Mouse (Mus musculus) stomach, postnatal 0 days (tissue): Measurements from ENCODE around the gene Tmem232. TPM values are rescaled to one million over a fixed set of nuclear protein-coding genes. Genes with fewer than 3 reads are reported as not detected.
A peak's percentile ranks its signal among the peaks of the same experiment; 100 is the strongest.
"Not testable (repeated sequence)": the region's sequence is repeated elsewhere in the genome, so short reads cannot be mapped to it uniquely, and the experiment has no call there.

Experiments
- ATAC-seq: fragments of 200-750 bp; cut with Nextera tagmentation; 2 replicates; pipeline ENCODE4 v1.8.0; 2017; ENCODE audit not compliant: low FRiP score, low TSS enrichment
- DNase-seq: peaks from one replicate; pipeline ENCODE4 v3.0.0-alpha.2; 2016; ENCODE audit warnings: low spot score
- H3K27ac ChIP-seq: fragments of 300-500 bp; sonication (generic); replicated peaks from 2 replicates; pipeline ENCODE4 v1.5.1; 2014; ENCODE audit warnings: mild to moderate bottlenecking, control low read depth
- H3K27me3 ChIP-seq: fragments of 300-500 bp; sonication (generic); 2 replicates; pipeline ENCODE4 v1.6.1; 2014; ENCODE audit warnings: low read length; ENCODE audit not compliant: control insufficient read depth, insufficient read depth
- H3K36me3 ChIP-seq: fragments of 300-500 bp; sonication (generic); 2 replicates; pipeline ENCODE4 v1.6.1; 2014; ENCODE audit warnings: low read length, mixed read lengths; ENCODE audit not compliant: control insufficient read depth, insufficient read depth
- H3K4me1 ChIP-seq: fragments of 300-500 bp; sonication (generic); replicated peaks from 2 replicates; pipeline ENCODE4 v1.6.1; 2014; ENCODE audit warnings: antibody characterized with exemption; ENCODE audit not compliant: control insufficient read depth, insufficient read depth
- H3K4me2 ChIP-seq: fragments of 300-500 bp; sonication (generic); replicated peaks from 2 replicates; pipeline ENCODE4 v1.6.1; 2014; ENCODE audit warnings: low read depth, mild to moderate bottlenecking, control low read depth, moderate library complexity
- H3K4me3 ChIP-seq: fragments of 300-500 bp; sonication (generic); 2 replicates; pipeline ENCODE4 v1.5.1; 2014; ENCODE audit warnings: low read depth, low read length, control low read depth
- H3K9ac ChIP-seq: fragments of 300-500 bp; sonication (generic); 2 replicates; pipeline ENCODE4 v1.6.1; 2014; ENCODE audit warnings: mild to moderate bottlenecking, low read length, control low read depth, mixed read lengths
- H3K9me3 ChIP-seq: fragments of 300-500 bp; sonication (generic); 2 replicates; pipeline ENCODE4 v1.6.1; 2016; ENCODE audit warnings: low read length; ENCODE audit not compliant: control insufficient read depth
- CTCF ChIP-seq: IDR thresholded peaks from 2 replicates; pipeline ENCODE4 v1.5.1; 2016; ENCODE audit warnings: antibody characterized with exemption, low read depth, mild to moderate bottlenecking, moderate library complexity
- EP300 ChIP-seq: optimal IDR thresholded peaks from 2 replicates; pipeline ENCODE3; 2016; ENCODE audit warnings: antibody characterized with exemption
- WGBS: fragments of 180-500 bp; shearing (Covaris S2); extraction: QIAGEN DNeasy Blood & Tissue Kit; methylation state at CpG from one replicate; pipeline ENCODE4 v1.1.7; 2014; 5-methylcytosine and 5-hydroxymethylcytosine counted together
- polyA plus RNA-seq: library from polyadenylated mRNA; unstranded; fragments of >200 nt; fragmentation: Nextera tagmentation; extraction: Ambion mirVana; gene quantifications from 2 replicates; pipeline ENCODE4 v1.2.1, GENCODE M21; 2015

Gene Tmem232
- polyA plus RNA-seq, 1 experiment from 2014 or later = not detected

DNA sequence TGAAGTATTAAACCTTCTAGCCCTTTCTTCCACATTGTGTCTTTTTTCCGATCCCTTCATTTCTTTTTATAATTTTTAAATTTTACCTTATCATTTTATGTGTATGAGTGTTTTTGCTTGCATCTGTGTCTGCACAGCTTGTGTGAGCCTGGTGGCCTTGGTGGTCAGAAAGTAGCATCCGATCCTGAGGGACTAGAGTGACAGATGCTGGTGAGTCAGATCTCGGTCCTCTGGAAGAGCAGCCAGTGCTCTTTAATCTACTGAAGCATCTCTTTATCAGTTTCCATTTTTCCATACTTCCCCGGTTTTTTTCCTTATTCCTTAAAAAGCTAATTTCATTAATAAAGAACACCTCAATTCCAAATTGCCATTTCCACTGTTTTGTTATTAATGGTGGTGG, 9.8 kb upstream of the Tmem232 start:
- H3K27ac ChIP-seq = no peak overlapping the region
- H3K9me3 ChIP-seq = no peaks in the 10 kb centered on the region
- TF ChIP-seq CTCF (no peak), EP300 (no peak)
- H3K4me3 ChIP-seq = no peak overlapping the region
- H3K4me2 ChIP-seq = no peak overlapping the region
- WGBS = 84% methylated on average over 4 of the region's 4 CpGs
- no peaks in the 10 kb centered on the region for H3K27me3 ChIP-seq
- no peaks in the 10 kb centered on the region for H3K4me1 ChIP-seq
- no peak overlapping the region for H3K9ac ChIP-seq
- no peak for ATAC-seq
- DNase-seq = no peak
- H3K36me3 ChIP-seq = no peaks in the 10 kb centered on the region

DNA sequence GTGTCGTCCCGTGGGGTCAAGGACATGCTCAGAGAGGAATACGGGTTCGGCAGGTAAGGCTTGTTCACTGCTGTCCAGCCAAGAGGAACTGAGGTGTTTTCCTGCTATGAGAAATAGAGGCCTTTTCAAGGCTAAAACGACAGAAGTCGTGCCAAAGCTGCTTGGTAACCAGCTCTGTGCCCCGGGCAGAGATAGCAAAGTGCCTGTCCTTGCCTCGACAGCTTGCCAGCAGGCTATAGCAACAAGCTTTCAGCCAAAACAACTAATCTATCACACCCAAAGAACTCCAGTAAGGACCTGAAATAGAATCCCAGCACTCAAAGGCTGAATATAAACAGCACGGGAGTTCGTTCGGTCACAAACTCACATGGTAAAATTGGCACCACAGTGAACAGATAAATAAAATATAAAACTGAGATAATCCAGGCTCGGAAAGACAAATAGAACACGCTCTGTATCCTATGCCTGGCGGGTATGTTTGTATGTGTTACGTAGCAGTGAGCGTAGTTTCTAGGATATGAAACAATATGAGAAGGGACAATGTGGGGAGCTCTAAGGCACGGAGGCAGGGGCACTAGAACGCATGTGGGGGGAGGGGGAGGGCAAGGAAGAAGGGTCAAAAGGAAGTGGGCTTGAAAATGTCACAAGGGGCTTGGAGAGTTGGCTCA, 8.2 kb upstream of the Tmem232 start:
- H3K9ac ChIP-seq = no peak overlapping the region
- H3K4me1 ChIP-seq = no peaks in the 10 kb centered on the region
- ATAC-seq = peak; percentile 72
- peak overlapping the region; percentile 69 for H3K27ac ChIP-seq
- H3K27me3 ChIP-seq = no peaks in the 10 kb centered on the region
- H3K9me3 ChIP-seq = no peaks in the 10 kb centered on the region
- H3K4me3 ChIP-seq = no peak overlapping the region
- TF ChIP-seq CTCF (no peak), EP300 (peak; percentile 67)
- H3K36me3 ChIP-seq = no peaks in the 10 kb centered on the region
- H3K4me2 ChIP-seq = no peak overlapping the region
- DNase-seq = no peak
- WGBS = 30% methylated on average over 18 of the region's 18 CpGs

DNA sequence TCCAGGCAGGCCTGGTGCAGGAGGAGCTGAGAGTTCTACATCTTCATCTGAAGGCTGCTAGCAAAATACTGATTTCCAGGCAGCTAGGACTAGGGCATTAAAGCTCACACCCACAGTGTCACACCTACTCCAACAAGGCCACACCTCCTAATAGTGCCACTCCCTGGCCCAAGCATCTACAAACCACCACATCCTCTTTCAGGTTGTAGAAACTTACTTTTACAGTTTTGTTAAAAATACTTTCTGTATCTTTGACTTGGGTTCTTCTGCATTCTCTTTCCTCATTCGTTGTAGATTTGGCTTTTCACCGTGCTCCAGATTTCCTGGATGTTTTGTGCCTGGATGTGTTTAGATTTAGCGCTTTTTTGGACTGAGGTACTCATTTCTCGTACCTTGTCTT, 5.6 kb upstream of the Tmem232 start:
- not testable (repeated sequence) for H3K9me3 ChIP-seq, H3K9ac ChIP-seq, ATAC-seq, H3K27me3 ChIP-seq, H3K4me3 ChIP-seq, H3K4me1 ChIP-seq, H3K36me3 ChIP-seq, DNase-seq, H3K4me2 ChIP-seq, H3K27ac ChIP-seq
- 84% methylated on average over 4 of the region's 4 CpGs for WGBS

DNA sequence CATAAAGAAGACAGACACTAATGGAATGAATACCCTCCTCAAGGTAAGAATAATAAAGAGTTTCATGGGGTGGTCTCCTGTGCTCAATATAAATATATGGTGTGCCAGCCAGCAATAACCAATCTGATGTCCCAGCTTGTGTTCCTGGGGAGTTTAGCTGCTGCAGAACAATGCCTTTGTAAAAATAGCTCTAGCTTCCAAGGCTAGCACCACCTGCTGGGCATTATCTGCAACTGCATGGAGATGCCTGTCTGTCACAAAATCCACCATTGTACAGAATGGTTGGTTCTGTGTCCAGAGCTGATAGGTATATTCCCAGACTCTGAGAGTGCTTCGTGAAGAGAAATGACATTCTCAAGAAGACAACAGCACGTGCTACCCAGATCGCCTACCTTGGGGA, 4.4 kb downstream of the Tmem232 start:
- Histone ChIP-seq H3K4me3 (no peak overlapping the region), H3K27me3 (no peaks in the 10 kb centered on the region), H3K4me2 (no peak overlapping the region), H3K9ac (no peak overlapping the region), H3K36me3 (no peaks in the 10 kb centered on the region), H3K27ac (no peak overlapping the region), H3K9me3 (no peaks in the 10 kb centered on the region), H3K4me1 (no peaks in the 10 kb centered on the region)
- no peak for ATAC-seq
- TF ChIP-seq EP300 = no peak
- TF ChIP-seq CTCF = peak; percentile 86
- peak; percentile 41 for DNase-seq
- WGBS = 25% methylated on average over 3 of the region's 3 CpGs

DNA sequence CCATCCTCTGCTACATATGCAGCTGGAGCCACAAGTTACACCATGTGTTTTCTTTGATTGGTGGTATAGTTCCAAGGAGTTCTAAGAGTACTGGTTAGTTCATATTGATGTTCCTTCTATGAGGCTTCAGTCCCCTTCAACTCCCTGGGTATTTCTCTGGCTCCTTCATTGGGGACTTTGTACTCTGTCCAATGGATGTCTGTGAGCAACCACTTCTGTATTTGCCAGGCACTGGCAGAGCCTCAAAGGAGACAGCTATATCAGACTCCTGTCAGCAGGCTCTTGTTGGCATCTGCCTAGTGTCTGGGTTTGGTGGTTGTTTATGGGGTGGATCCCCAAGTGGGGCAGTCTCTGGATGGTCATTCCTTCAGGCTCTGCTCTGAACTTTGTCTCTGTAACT, 8.2 kb downstream of the Tmem232 start:
- H3K4me1 ChIP-seq = not testable (repeated sequence)

DNA sequence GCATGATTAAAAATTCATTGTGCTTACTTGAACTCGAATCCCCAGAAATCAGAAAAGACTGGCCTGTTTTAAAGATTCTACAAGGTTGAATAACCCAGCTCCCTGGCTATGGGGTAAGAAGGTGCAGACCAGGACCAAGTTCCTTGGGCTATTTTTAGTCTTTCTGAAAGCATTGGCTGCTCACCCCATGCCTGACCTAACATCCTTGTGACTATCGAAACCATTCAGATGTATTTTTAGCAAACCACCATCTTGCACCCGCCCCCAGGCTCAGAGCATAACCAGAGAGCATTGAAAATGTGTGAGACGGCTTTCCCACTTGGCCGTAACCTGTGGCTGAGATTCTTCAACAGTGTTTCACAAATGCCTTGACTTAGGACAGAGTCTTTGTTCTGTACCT, 13.1 kb downstream of the Tmem232 start:
- TF ChIP-seq CTCF (no peak), EP300 (no peak)
- H3K9ac ChIP-seq = no peak overlapping the region
- no peaks in the 10 kb centered on the region for H3K36me3 ChIP-seq
- H3K4me2 ChIP-seq = no peak overlapping the region
- no peaks in the 10 kb centered on the region for H3K9me3 ChIP-seq
- no peaks in the 10 kb centered on the region for H3K4me1 ChIP-seq
- ATAC-seq (no peak), DNase-seq (no peak)
- H3K4me3 ChIP-seq = no peak overlapping the region
- H3K27me3 ChIP-seq = no peaks in the 10 kb centered on the region
- WGBS = 76% methylated on average over 5 of the region's 5 CpGs
- no peak overlapping the region for H3K27ac ChIP-seq

More for the DNA sequence above, 8.2 kb downstream of the Tmem232 start:
- H3K4me2 ChIP-seq, H3K9ac ChIP-seq, H3K4me3 ChIP-seq, H3K27me3 ChIP-seq, H3K9me3 ChIP-seq, H3K27ac ChIP-seq, ATAC-seq, DNase-seq, H3K36me3 ChIP-seq: not testable (repeated sequence)
